Mouse (Mus musculus): ENCODE measurements at regions not wholly inside any gene's neighbourhood (a gene's known extent, or its start where the extent isn't known, plus 50 kb on each side); places are given as distances from the start of the nearest gene placed in this dataset.
A peak's percentile ranks its signal among the peaks of the same experiment; 100 is the strongest.

- DNase-seq: no peak
Observed at GRCm38 (mm10) chr8:5800594-5800993, 695.4 kb upstream of the Slc10a2 start.

- no peak for DNase-seq
Observed at GRCm38 (mm10) chr8:5756366-5756765, 651.2 kb upstream of the Slc10a2 start.

DNA sequence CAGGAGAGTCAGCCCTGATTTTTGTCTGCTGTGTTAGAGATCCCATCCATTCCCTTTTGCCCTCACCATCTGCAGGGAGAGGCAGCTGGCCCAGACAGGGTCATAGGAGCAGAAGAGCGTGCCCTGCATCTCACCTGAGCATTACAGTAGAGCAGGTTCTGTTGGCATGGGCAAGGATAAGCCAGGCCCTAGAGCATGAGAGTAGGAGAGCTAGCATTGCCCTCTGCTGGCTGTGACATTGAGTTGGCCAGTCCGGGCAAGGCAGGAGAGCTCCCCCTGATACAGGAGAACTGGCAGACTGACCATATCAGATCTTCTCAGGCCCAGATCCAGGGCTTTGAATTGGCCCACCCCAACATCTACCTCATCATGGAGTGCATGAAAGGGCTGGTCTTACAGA lies 634.4 kb upstream of the Slc10a2 start:
- peak; percentile 19 for DNase-seq

DNA sequence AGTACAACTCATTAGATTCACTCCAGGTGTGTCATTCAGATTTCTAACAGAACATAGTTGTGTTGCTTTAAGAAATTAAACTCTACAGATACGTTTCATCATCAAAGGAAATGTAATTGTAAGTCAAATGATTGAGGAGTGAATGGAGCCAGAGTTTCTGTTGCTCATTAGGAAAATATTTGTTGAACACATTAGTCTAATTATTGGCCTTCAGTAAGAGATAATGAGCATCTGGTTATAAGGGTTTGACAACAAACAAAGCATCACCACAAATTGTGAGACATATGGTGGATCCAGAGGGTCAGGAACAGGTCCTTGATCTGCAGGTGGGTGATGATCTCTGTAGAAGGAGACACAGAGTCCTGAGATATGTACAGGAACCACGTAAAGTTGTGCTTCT lies 622.3 kb upstream of the Slc10a2 start:
- no peak for DNase-seq

GRCm38 (mm10) chr8:5687999-5688398 lies 582.8 kb upstream of the Slc10a2 start:
- DNase-seq: no peak

DNA sequence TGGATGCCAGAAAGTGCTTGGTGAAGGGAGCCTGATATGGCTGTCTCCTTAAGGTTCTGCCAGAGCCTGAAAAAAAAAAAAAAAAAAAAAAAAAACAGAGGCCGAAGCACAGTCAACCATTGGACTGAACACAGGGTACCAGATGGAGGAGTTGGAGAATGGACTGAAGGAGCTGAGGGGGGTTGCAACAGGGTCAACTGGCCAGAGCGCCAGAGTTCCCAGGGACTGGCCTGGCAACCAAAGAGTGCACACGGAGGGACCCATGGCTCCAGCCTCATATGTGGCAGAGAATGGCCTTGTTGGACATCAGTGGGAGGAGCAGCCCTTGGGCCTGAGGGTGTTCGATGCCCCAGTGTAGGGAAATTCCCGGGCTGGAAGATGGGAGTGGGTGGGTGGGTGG lies 569.8 kb upstream of the Slc10a2 start:
- DNase-seq: no peak

Small RNAs in the stretch of these regions (microRNA-seq; reads per million reads assigned to microRNA genes)
- 0 reads per million in 2 experiments for gene Gm22565
